25 mouse cellular contexts compared by ENCODE assay signal in genomic region chr17:75763391-75763790, GRCm38 (mm10).
DNase-seq lines count a peak whose midpoint lies in the region; ATAC-seq and TF ChIP-seq lines count a peak whose summit lies in the region.
"Had no signal": no experiment of that assay in that cellular context is flagged by ENCODE, and none has a peak within 500 bp of the region (broad histone marks: within the 10 kb centered on the region; RNA-seq: fewer than 3 reads in every experiment).

No protein-coding gene starts in this region.

- H3K9me3 ChIP-seq in heart, embryonic 12.5 days (replicated peaks): peaks cover 1% of the 10 kb centered on the region; the same call in 1 of the 2 replicates
- H3K9me3 ChIP-seq: embryonic facial prominence, embryonic 12.5 days; forebrain, embryonic 13.5 days; hindbrain, embryonic 15.5 days; kidney, embryonic 15.5 days; limb, embryonic 13.5 days had no signal

- intact Hi-C loops in left cerebral cortex, postnatal 14 days (cut with DNase I): no loop called here

- H3K36me3 ChIP-seq in heart, embryonic 12.5 days: no peaks in the 10 kb centered on the region
- H3K36me3 ChIP-seq: embryonic facial prominence, embryonic 12.5 days; hindbrain, embryonic 15.5 days; kidney, embryonic 15.5 days; limb, embryonic 13.5 days; liver, embryonic 13.5 days; midbrain, embryonic 10.5 days had no signal

- H3K9ac ChIP-seq in heart, embryonic 12.5 days: no peak overlapping the region
- H3K9ac ChIP-seq: embryonic facial prominence, embryonic 12.5 days; forebrain, embryonic 13.5 days; hindbrain, embryonic 15.5 days; kidney, embryonic 15.5 days; limb, embryonic 13.5 days; liver, embryonic 13.5 days; lung, embryonic 14.5 days had no signal

- 72% methylated on average over 2 of the region's 2 CpGs for WGBS in heart, embryonic 12.5 days

- no peaks in the 10 kb centered on the region for H3K4me1 ChIP-seq in heart, embryonic 12.5 days (replicated peaks)
- H3K4me1 ChIP-seq: embryonic facial prominence, embryonic 12.5 days; forebrain, embryonic 13.5 days; hindbrain, embryonic 15.5 days; kidney, embryonic 15.5 days; limb, embryonic 13.5 days; liver, embryonic 13.5 days; midbrain, embryonic 10.5 days had no signal

- H3K4me3 ChIP-seq in layer of hippocampus, adult 2 months: no peak overlapping the region
- H3K4me3 ChIP-seq in heart, embryonic 12.5 days: no peak overlapping the region
- H3K4me3 ChIP-seq: embryonic facial prominence, embryonic 12.5 days; erythroblast, embryonic 14.5 days; forebrain, embryonic 13.5 days; hindbrain, embryonic 15.5 days; kidney, embryonic 15.5 days; limb, embryonic 13.5 days; liver, embryonic 13.5 days; midbrain, embryonic 10.5 days had no signal

- H3K27me3 ChIP-seq in heart, embryonic 12.5 days (replicated peaks): no peaks in the 10 kb centered on the region
- H3K27me3 ChIP-seq: embryonic facial prominence, embryonic 12.5 days; forebrain, embryonic 13.5 days; hindbrain, embryonic 15.5 days; kidney, embryonic 15.5 days; limb, embryonic 13.5 days; liver, embryonic 13.5 days had no signal

- peak; percentile 31 for DNase-seq in layer of hippocampus, adult 11-12 months (ENCODE audit: low spot score)
- DNase-seq in layer of hippocampus, postnatal 25 days (ENCODE audit: extremely low spot score in 1 of 2, low spot score in 1 of 2): no peak
- peak; percentile 9 for DNase-seq in 3T3-L1 (ENCODE audit: low read depth, low spot score)
- peak; percentile 29 to 75 for DNase-seq in layer of hippocampus, adult 2 months (ENCODE audit: low spot score in 2 of 2)
- peak; percentile 18 to 33 for DNase-seq in left cerebral cortex, postnatal 14 days (ENCODE audit: low spot score in 2 of 2)
- no peak for DNase-seq in thymus, postnatal 25 days
- DNase-seq: B cell, adult 2 months; cerebellum, adult 9-10 months; gastrocnemius, postnatal 10 days; heart, adult 18-20 months; heart, postnatal 4 days; kidney, postnatal 4 days; liver, embryonic 13.5 days; lung, embryonic 14.5 days; thymus, adult 2 months had no signal

- peak overlapping the region; percentile 32; the same call in 1 of the 2 replicates for H3K27ac ChIP-seq in layer of hippocampus, adult 2 months
- no peak overlapping the region for H3K27ac ChIP-seq in heart, embryonic 12.5 days (ENCODE audit: poor library complexity, severe bottlenecking)
- H3K27ac ChIP-seq: embryonic facial prominence, embryonic 12.5 days; forebrain, embryonic 13.5 days; hindbrain, embryonic 15.5 days; kidney, embryonic 15.5 days; limb, embryonic 13.5 days; liver, embryonic 13.5 days; macrophage; midbrain, embryonic 10.5 days had no signal

- TF ChIP-seq CTCF in layer of hippocampus, adult 2 months (conservative IDR thresholded peaks at IDR 0.05): no peak

- ATAC-seq in heart, embryonic 12.5 days (ENCODE audit: insufficient number of reproducible peaks, low FRiP score): no peak
- ATAC-seq: forebrain, embryonic 13.5 days; intestine, embryonic 16.5 days had no signal

- H3K4me2 ChIP-seq in heart, embryonic 12.5 days: no peak overlapping the region
- H3K4me2 ChIP-seq: embryonic facial prominence, embryonic 12.5 days; forebrain, embryonic 13.5 days; hindbrain, embryonic 15.5 days; kidney, embryonic 15.5 days; limb, embryonic 13.5 days; liver, embryonic 13.5 days; lung, embryonic 14.5 days had no signal

Comparison
In these comparisons a context has a peak if more than half of its experiments do, and no peak if none do; other contexts are left out.
1. DNase-seq: peak in layer of hippocampus, adult 11-12 months (single experiment), 3T3-L1 (single experiment), layer of hippocampus, adult 2 months (2 of 2) and left cerebral cortex, postnatal 14 days (2 of 2); none in layer of hippocampus, postnatal 25 days (0 of 2) and thymus, postnatal 25 days (single experiment).